Mouse (Mus musculus) thymus, adult 2 months (tissue): Measurements from ENCODE around the gene Elf1. TPM values are rescaled to one million over a fixed set of nuclear protein-coding genes. Genes with fewer than 3 reads are reported as not detected.
"Not testable (repeated sequence)": the region's sequence is repeated elsewhere in the genome, so short reads cannot be mapped to it uniquely, and the experiment has no call there.

Source experiments
- DNase-seq: peaks from one replicate; pipeline ENCODE4 v3.0.0; 2021
- H3K27ac ChIP-seq: fragments of 200-500 bp; 2 replicates; pipeline ENCODE4 v1.5.1; 2012; ENCODE audit warnings: low read length, control low read depth; ENCODE audit not compliant: control insufficient read depth, insufficient read depth
- H3K27me3 ChIP-seq: fragments of 200-500 bp; 2 replicates; pipeline ENCODE4 v1.6.1; 2012; ENCODE audit warnings: mild to moderate bottlenecking, low read length, moderate library complexity, mixed read lengths; ENCODE audit not compliant: control insufficient read depth, insufficient read depth
- H3K36me3 ChIP-seq: fragments of 200-500 bp; 2 replicates; pipeline ENCODE4 v1.6.1; 2012; ENCODE audit warnings: mild to moderate bottlenecking, low read length, moderate library complexity; ENCODE audit not compliant: control insufficient read depth, insufficient read depth
- H3K4me1 ChIP-seq: fragments of 200-500 bp; replicated peaks from 2 replicates; pipeline ENCODE4 v1.6.1; 2012; ENCODE audit warnings: low read length; ENCODE audit not compliant: control insufficient read depth, insufficient read depth
- H3K4me3 ChIP-seq: fragments of 200-500 bp; 2 replicates; pipeline ENCODE4 v1.5.1; 2012; ENCODE audit warnings: mild to moderate bottlenecking, low read length, control low read depth, moderate library complexity; ENCODE audit not compliant: control insufficient read depth, insufficient read depth
- CTCF ChIP-seq: fragments of 200-500 bp; IDR thresholded peaks from 2 replicates; pipeline ENCODE4 v1.5.1; 2012; ENCODE audit warnings: mild to moderate bottlenecking, control low read depth, low read length, moderate library complexity, borderline replicate concordance; ENCODE audit not compliant: control insufficient read depth, poor library complexity, insufficient read depth; ENCODE audit errors: extremely low read depth
- POLR2A ChIP-seq: fragments of 200-500 bp; IDR thresholded peaks from 2 replicates; pipeline ENCODE4 v1.6.1; 2012; ENCODE audit warnings: mild to moderate bottlenecking, low read length, control low read depth, moderate library complexity; ENCODE audit not compliant: control insufficient read depth, poor library complexity, insufficient read depth; ENCODE audit errors: extremely low read depth
- WGBS: fragments of 180-500 bp; shearing (Covaris S2); methylation state at CpG from one replicate; pipeline ENCODE4 v1.1.7; 2018; 5-methylcytosine and 5-hydroxymethylcytosine counted together
- polyA plus RNA-seq: library from polyadenylated mRNA; depleted of rRNA; stranded (reverse); fragments of >200 nt; gene quantifications from 2 replicates; pipeline ENCODE4 v1.2.3, GENCODE M21; 2012

The Elf1 gene
- polyA plus RNA-seq, 1 experiment: 71.4 TPM

GRCm38 (mm10) chr14:79529581-79530554 lies 48.9 kb downstream of the Elf1 start:
- peaks cover 8% of the 10 kb centered on the region; the same call in 1 of the 2 replicates for H3K36me3 ChIP-seq
- peak; percentile 39 for DNase-seq
- H3K4me3 ChIP-seq: no peak overlapping the region
- peaks cover 31% of the 10 kb centered on the region for H3K4me1 ChIP-seq
- no peaks in the 10 kb centered on the region for H3K27me3 ChIP-seq
- H3K27ac ChIP-seq: peak overlapping the region; percentile 53
- WGBS: 35% methylated on average over 10 of the region's 10 CpGs
- TF ChIP-seq CTCF (no peak), POLR2A (no peak)

DNA sequence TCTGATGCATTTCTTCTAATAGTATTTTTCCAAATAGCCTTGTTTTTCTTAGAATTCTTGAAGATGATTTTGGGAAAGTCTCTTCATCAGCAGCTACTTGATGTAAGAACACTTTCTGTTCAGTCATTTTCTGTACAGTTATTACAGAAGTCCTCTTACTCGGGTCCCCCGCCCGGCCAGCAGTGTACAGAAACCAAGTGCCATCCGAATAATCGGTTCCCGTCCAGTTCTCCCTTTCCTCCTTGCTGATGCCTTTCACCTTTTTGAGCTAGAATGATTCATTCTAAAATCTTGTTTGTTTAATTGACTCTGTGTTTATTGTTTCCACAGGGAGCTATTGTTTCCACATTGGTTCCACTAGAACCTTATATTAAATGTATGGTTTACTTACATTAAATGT lies 49.8 kb downstream of the Elf1 start:
- Histone ChIP-seq H3K4me1 (peaks cover 30% of the 10 kb centered on the region), H3K27me3 (no peaks in the 10 kb centered on the region), H3K36me3 (peaks cover 7% of the 10 kb centered on the region; the same call in 1 of the 2 replicates), H3K27ac (peak overlapping the region; percentile 56; the same call in 1 of the 2 replicates), H3K4me3 (no peak overlapping the region)
- DNase-seq: no peak
- 54% methylated on average over 6 of the region's 6 CpGs for WGBS
- TF ChIP-seq POLR2A: no peak
- TF ChIP-seq CTCF: no peak

GRCm38 (mm10) chr14:79532036-79532776 lies 51.2 kb downstream of the Elf1 start:
- H3K4me1 ChIP-seq: peaks cover 27% of the 10 kb centered on the region
- no peaks in the 10 kb centered on the region for H3K27me3 ChIP-seq
- TF ChIP-seq CTCF: no peak
- no peak for TF ChIP-seq POLR2A
- H3K36me3 ChIP-seq: peaks cover 10% of the 10 kb centered on the region
- no peak overlapping the region for H3K4me3 ChIP-seq
- DNase-seq: no peak
- peak overlapping the region; percentile 65 for H3K27ac ChIP-seq
- WGBS: 24% methylated on average over 8 of the region's 8 CpGs

- WGBS: 30% methylated on average over 1 of the region's 1 CpGs
Measured at GRCm38 (mm10) chr14:79533350-79533749, 52.4 kb downstream of the Elf1 start.

DNA sequence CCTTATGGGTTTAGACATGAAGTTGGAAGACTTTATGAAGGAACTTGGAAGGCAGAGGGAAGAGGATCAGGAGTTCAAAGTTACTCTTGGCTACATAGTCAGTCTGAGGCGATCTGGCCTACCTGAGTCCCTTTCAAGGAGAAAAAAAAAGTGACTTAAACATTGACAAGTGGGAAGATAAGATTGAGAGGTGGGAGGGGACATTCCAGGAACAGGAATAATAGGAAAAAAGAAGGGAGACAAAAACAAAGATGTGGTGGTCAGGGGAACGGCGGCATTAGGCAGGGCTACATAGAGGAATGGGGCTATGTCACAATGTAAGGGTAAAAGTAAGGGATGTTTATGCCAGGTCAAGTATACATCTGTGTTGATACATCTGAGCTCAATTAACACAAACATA lies 53.2 kb downstream of the Elf1 start:
- Histone ChIP-seq H3K4me1 (peaks cover 33% of the 10 kb centered on the region), H3K4me3 (no peak overlapping the region), H3K36me3 (peaks cover 17% of the 10 kb centered on the region)

More at GRCm38 (mm10) chr14:79533350-79533749, 52.4 kb downstream of the Elf1 start:
- no peak for DNase-seq
- Histone ChIP-seq H3K36me3 (peaks cover 12% of the 10 kb centered on the region), H3K27me3 (no peaks in the 10 kb centered on the region), H3K4me3 (no peak overlapping the region), H3K4me1 (peaks cover 29% of the 10 kb centered on the region), H3K27ac (no peak overlapping the region; the same call in 1 of the 2 replicates)
- no peak for TF ChIP-seq POLR2A
- TF ChIP-seq CTCF: no peak

GRCm38 (mm10) chr14:79534656-79535055 lies 53.7 kb downstream of the Elf1 start:
- H3K4me3 ChIP-seq, DNase-seq, H3K27ac ChIP-seq, H3K27me3 ChIP-seq: not testable (repeated sequence)
- H3K4me1 ChIP-seq: peaks cover 31% of the 10 kb centered on the region
- peaks cover 17% of the 10 kb centered on the region for H3K36me3 ChIP-seq
- 86% methylated on average over 4 of the region's 4 CpGs for WGBS

More for the DNA sequence above, 53.2 kb downstream of the Elf1 start:
- Histone ChIP-seq H3K27ac (no peak overlapping the region; the same call in 1 of the 2 replicates), H3K27me3 (no peaks in the 10 kb centered on the region)
- WGBS: 91% methylated on average over 3 of the region's 3 CpGs
- TF ChIP-seq CTCF (no peak), POLR2A (no peak)
- no peak for DNase-seq
